Mouse (Mus musculus): ENCODE measurements around the gene Tmem259. TPM values are rescaled to one million over a fixed set of nuclear protein-coding genes. Genes with fewer than 3 reads are reported as not detected.
"Not testable (repeated sequence)": the region's sequence is repeated elsewhere in the genome, so short reads cannot be mapped to it uniquely, and the experiment has no call there.

Gene Tmem259
- polyA plus RNA-seq, 1 experiment from 2014 or later, result 23.4 TPM

- TF ChIP-seq CTCF (IDR thresholded peaks at IDR 0.05; ENCODE audit: low read depth), result no peak
- Histone ChIP-seq H3K4me1 (ENCODE audit: insufficient read depth) (no peaks in the 10 kb centered on the region), H3K27me3 (ENCODE audit: insufficient read depth, low read length) (peaks cover 16% of the 10 kb centered on the region), H3K9ac (no peak overlapping the region), H3K9me3 (ENCODE audit: low read depth, low read length) (no peaks in the 10 kb centered on the region), H3K4me3 (ENCODE audit: low read depth, low read length) (no peak overlapping the region), H3K27ac (ENCODE audit: low read depth) (no peak overlapping the region), H3K36me3 (ENCODE audit: insufficient read depth) (peaks cover 66% of the 10 kb centered on the region), H3K4me2 (no peak overlapping the region)
- 91% methylated on average over 5 of the region's 5 CpGs for WGBS
- DNase-seq (no peak), ATAC-seq (ENCODE audit: insufficient read depth) (no peak)
These were observed 17.2 kb downstream of the Tmem259 start for GRCm38 (mm10) chr10:79966886-79967400.

DNA sequence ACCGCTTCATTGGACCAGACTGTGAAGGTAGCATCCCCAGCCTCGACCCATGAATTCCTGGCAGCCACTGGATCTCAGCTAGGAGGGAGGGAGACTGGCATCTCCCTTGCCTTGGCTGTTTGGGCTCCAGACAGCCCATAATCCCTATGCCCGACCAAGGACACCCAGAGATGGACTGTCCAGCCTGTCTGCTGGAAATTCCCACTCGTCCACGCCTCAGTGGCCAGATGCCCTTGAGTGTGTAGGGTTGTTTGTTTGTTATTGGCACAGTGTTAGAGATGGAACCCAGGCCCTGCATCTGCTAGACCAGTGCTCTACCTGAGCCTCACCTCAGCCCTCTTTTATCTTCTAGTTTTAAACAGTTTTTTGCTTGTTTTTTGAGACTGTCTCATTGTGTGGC lies 18.8 kb downstream of the Tmem259 start:
- WGBS, result 80% methylated on average over 5 of the region's 5 CpGs
- Histone ChIP-seq H3K36me3 (ENCODE audit: insufficient read depth) (peaks cover 74% of the 10 kb centered on the region), H3K27ac (ENCODE audit: low read depth) (no peak overlapping the region), H3K9me3 (ENCODE audit: low read depth, low read length) (no peaks in the 10 kb centered on the region), H3K27me3 (ENCODE audit: insufficient read depth, low read length) (peaks cover under 1% of the 10 kb centered on the region; the same call in 1 of the 2 replicates), H3K9ac (no peak overlapping the region), H3K4me2 (no peak overlapping the region), H3K4me1 (ENCODE audit: insufficient read depth) (0 out of 2 replicates have a peak, but pooled peaks cover 6% of the 10 kb centered on the region), H3K4me3 (ENCODE audit: low read depth, low read length) (no peak overlapping the region)
- no peak for TF ChIP-seq CTCF (IDR thresholded peaks at IDR 0.05; ENCODE audit: low read depth)
- ATAC-seq (ENCODE audit: insufficient read depth) (no peak), DNase-seq (no peak)

- ATAC-seq (ENCODE audit: insufficient read depth), result no peak
- WGBS, result 95% methylated on average over 7 of the region's 7 CpGs
- TF ChIP-seq CTCF (IDR thresholded peaks at IDR 0.05; ENCODE audit: low read depth), result no peak
These were observed 19.4 kb downstream of the Tmem259 start for GRCm38 (mm10) chr10:79964727-79965126.

GRCm38 (mm10) chr10:79960671-79961294 lies 23.3 kb downstream of the Tmem259 start:
- ATAC-seq (ENCODE audit: insufficient read depth) (no peak), DNase-seq (no peak)
- Histone ChIP-seq H3K4me3 (ENCODE audit: low read depth, low read length) (peak overlapping the region; percentile 99), H3K36me3 (ENCODE audit: insufficient read depth) (peaks cover 45% of the 10 kb centered on the region), H3K27ac (ENCODE audit: low read depth) (no peak overlapping the region), H3K9ac (peak overlapping the region; percentile 84), H3K9me3 (ENCODE audit: low read depth, low read length) (no peaks in the 10 kb centered on the region), H3K4me1 (ENCODE audit: insufficient read depth) (0 out of 2 replicates have a peak, but pooled peaks cover 6% of the 10 kb centered on the region), H3K4me2 (peak overlapping the region; percentile 89), H3K27me3 (ENCODE audit: insufficient read depth, low read length) (no peaks in the 10 kb centered on the region)
- 14% methylated on average over 10 of the region's 10 CpGs for WGBS
- no peak for TF ChIP-seq CTCF (IDR thresholded peaks at IDR 0.05; ENCODE audit: low read depth)

More at GRCm38 (mm10) chr10:79964727-79965126, 19.4 kb downstream of the Tmem259 start:
- Histone ChIP-seq H3K36me3 (ENCODE audit: insufficient read depth) (peaks cover 74% of the 10 kb centered on the region), H3K27me3 (ENCODE audit: insufficient read depth, low read length) (no peaks in the 10 kb centered on the region), H3K4me3 (ENCODE audit: low read depth, low read length) (no peak overlapping the region), H3K9ac (no peak overlapping the region), H3K27ac (ENCODE audit: low read depth) (no peak overlapping the region), H3K4me2 (no peak overlapping the region), H3K4me1 (ENCODE audit: insufficient read depth) (0 out of 2 replicates have a peak, but pooled peaks cover 6% of the 10 kb centered on the region), H3K9me3 (ENCODE audit: low read depth, low read length) (no peaks in the 10 kb centered on the region)
- no peak for DNase-seq

- no peaks in the 10 kb centered on the region for H3K27me3 ChIP-seq (ENCODE audit: insufficient read depth, low read length)
- under 1% methylated on average over 61 of the region's 61 CpGs for WGBS
- ATAC-seq (ENCODE audit: insufficient read depth) (peak; percentile 95), DNase-seq (peak; percentile 100)
- peak within 1 kb of the TSS; percentile 58; the same call in 1 of the 2 replicates for H3K27ac ChIP-seq (ENCODE audit: low read depth)
- peak within 1 kb of the TSS; percentile 99 for H3K4me3 ChIP-seq (ENCODE audit: low read depth, low read length)
- peak within 1 kb of the TSS; percentile 84 for H3K9ac ChIP-seq
- H3K9me3 ChIP-seq (ENCODE audit: low read depth, low read length), result no peaks in the 10 kb centered on the region
- H3K4me2 ChIP-seq, result peak within 1 kb of the TSS; percentile 89
- H3K4me1 ChIP-seq (ENCODE audit: insufficient read depth), result 0 out of 2 replicates have a peak, but pooled peaks cover 6% of the 10 kb centered on the region
- peaks cover 37% of the 10 kb centered on the region for H3K36me3 ChIP-seq (ENCODE audit: insufficient read depth)
- peak; percentile 99 for TF ChIP-seq CTCF (IDR thresholded peaks at IDR 0.05; ENCODE audit: low read depth)
These were observed 24.1 kb downstream of the Tmem259 start, which contains the start of gene Wdr18 for GRCm38 (mm10) chr10:79959847-79960601. TSS of gene Wdr18 (plus strand) at chr10:79960152.

DNA sequence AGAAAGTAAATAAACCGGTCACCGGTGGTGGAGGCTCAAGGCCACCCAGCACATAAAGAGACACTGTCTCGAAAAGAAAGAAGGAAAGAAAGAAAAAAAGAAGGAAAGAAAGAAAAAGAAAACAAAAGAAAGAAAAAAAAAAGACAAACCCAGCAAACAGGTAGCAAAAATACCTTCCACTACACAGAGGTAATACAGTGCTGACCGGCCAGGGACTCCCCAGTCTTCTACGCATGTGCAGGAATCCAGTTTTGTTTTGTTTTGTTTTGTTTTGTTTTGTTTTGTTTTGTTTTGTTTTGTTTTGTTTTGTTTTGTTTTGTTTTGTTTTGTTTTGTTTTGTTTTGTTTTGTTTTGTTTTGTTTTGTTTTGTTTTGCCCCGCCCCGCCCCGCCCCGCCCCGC lies 24.7 kb downstream of the Tmem259 start:
- H3K4me1 ChIP-seq (ENCODE audit: insufficient read depth); H3K9me3 ChIP-seq (ENCODE audit: low read depth, low read length); H3K27ac ChIP-seq (ENCODE audit: low read depth); H3K27me3 ChIP-seq (ENCODE audit: insufficient read depth, low read length); ATAC-seq (ENCODE audit: insufficient read depth); H3K9ac ChIP-seq; DNase-seq: not testable (repeated sequence)
- Histone ChIP-seq H3K4me3 (ENCODE audit: low read depth, low read length) (peak overlapping the region; percentile 99), H3K36me3 (ENCODE audit: insufficient read depth) (peaks cover 31% of the 10 kb centered on the region), H3K4me2 (peak overlapping the region; percentile 89)
- 33% methylated on average over 10 of the region's 10 CpGs for WGBS
